Mouse (Mus musculus) liver, postnatal 0 days (tissue): Measurements from ENCODE around the gene Cited4.

Experiments used
- CTCF ChIP-seq: sonication (generic); IDR thresholded peaks from 2 replicates; pipeline ENCODE4 v1.5.1; 2016; ENCODE audit warnings: antibody characterized with exemption, low read depth
- EP300 ChIP-seq: IDR thresholded peaks from 2 replicates; pipeline ENCODE4 v1.6.1; 2016; ENCODE audit warnings: antibody characterized with exemption, low read depth, mild to moderate bottlenecking

DNA sequence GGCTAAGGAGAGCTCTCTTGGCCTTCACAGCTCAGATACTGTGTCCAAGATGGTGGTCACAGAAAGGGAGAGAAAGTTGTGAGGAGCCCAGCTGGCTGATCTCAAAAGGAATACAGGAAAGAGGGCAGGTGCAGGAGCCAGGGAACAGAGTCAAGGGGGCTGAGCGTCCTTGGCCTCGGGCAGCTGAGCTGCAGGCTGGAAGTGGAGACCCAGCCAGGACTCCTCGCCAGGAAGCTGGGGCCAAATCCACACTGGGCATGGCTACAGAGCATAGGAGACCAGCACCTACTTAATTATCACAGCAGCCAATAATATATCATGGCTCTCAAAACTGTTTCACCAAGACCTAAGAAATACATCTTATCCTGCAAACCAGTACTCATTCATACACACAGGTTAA lies 34.8 kb downstream of the Cited4 start:
- TF ChIP-seq EP300 (no peak), CTCF (no peak)
